Mouse (Mus musculus): ENCODE measurements around the gene Arl8a. TPM values are rescaled to one million over a fixed set of nuclear protein-coding genes. Genes with fewer than 3 reads are reported as not detected.

Arl8a gene
- polyA plus RNA-seq, 1 experiment from 2014 or later = 72.2 TPM

GRCm38 (mm10) chr1:135112661-135113060 is 34.0 kb upstream of the Arl8a start:
- 15% methylated on average over 8 of the region's 8 CpGs for WGBS
- no peaks in the 10 kb centered on the region for H3K36me3 ChIP-seq (ENCODE audit: control insufficient read depth, insufficient read depth, low read length)

GRCm38 (mm10) chr1:135124573-135125363 is 21.9 kb upstream of the Arl8a start:
- WGBS = 90% methylated on average over 8 of the region's 8 CpGs
- DNase-seq (ENCODE audit: low spot score, missing footprints) = no peak
- no peak for ATAC-seq (ENCODE audit: low FRiP score)

More at GRCm38 (mm10) chr1:135112661-135113060, 34.0 kb upstream of the Arl8a start:
- DNase-seq (ENCODE audit: low spot score, missing footprints) = peak; percentile 91
- H3K27me3 ChIP-seq (ENCODE audit: control insufficient read depth, insufficient read depth, low read length) = no peaks in the 10 kb centered on the region; the same call in 1 of the 2 replicates
- H3K9me3 ChIP-seq (ENCODE audit: control insufficient read depth, low read length) = no peaks in the 10 kb centered on the region
- no peak overlapping the region for H3K27ac ChIP-seq (ENCODE audit: low read depth, low read length)
- no peak overlapping the region for H3K4me3 ChIP-seq (ENCODE audit: low read depth, low read length)
- H3K4me2 ChIP-seq = no peak overlapping the region
- H3K4me1 ChIP-seq (ENCODE audit: control insufficient read depth, insufficient read depth, low read length) = no peaks in the 10 kb centered on the region
- peak; percentile 17; the same call in 1 of the 2 replicates for ATAC-seq (ENCODE audit: low FRiP score)
- H3K9ac ChIP-seq (ENCODE audit: low read length) = no peak overlapping the region

GRCm38 (mm10) chr1:135125990-135126389 is 20.6 kb upstream of the Arl8a start:
- no peak overlapping the region for H3K9ac ChIP-seq (ENCODE audit: low read length)
- no peaks in the 10 kb centered on the region; the same call in 1 of the 2 replicates for H3K27me3 ChIP-seq (ENCODE audit: control insufficient read depth, insufficient read depth, low read length)
- H3K36me3 ChIP-seq (ENCODE audit: control insufficient read depth, insufficient read depth, low read length) = no peaks in the 10 kb centered on the region
- no peak overlapping the region for H3K4me3 ChIP-seq (ENCODE audit: low read depth, low read length)
- H3K4me2 ChIP-seq = no peak overlapping the region
- WGBS = 78% methylated on average over 8 of the region's 8 CpGs
- H3K4me1 ChIP-seq (ENCODE audit: control insufficient read depth, insufficient read depth, low read length) = no peaks in the 10 kb centered on the region
- ATAC-seq (ENCODE audit: low FRiP score) (no peak), DNase-seq (ENCODE audit: low spot score, missing footprints) (no peak)
- no peaks in the 10 kb centered on the region for H3K9me3 ChIP-seq (ENCODE audit: control insufficient read depth, low read length)
- H3K27ac ChIP-seq (ENCODE audit: low read depth, low read length) = no peak overlapping the region

More at GRCm38 (mm10) chr1:135124573-135125363, 21.9 kb upstream of the Arl8a start:
- Histone ChIP-seq H3K4me2 (no peak overlapping the region), H3K36me3 (ENCODE audit: control insufficient read depth, insufficient read depth, low read length) (no peaks in the 10 kb centered on the region), H3K4me3 (ENCODE audit: low read depth, low read length) (no peak overlapping the region), H3K9me3 (ENCODE audit: control insufficient read depth, low read length) (no peaks in the 10 kb centered on the region), H3K27me3 (ENCODE audit: control insufficient read depth, insufficient read depth, low read length) (no peaks in the 10 kb centered on the region; the same call in 1 of the 2 replicates), H3K4me1 (ENCODE audit: control insufficient read depth, insufficient read depth, low read length) (no peaks in the 10 kb centered on the region), H3K27ac (ENCODE audit: low read depth, low read length) (no peak overlapping the region), H3K9ac (ENCODE audit: low read length) (no peak overlapping the region)

GRCm38 (mm10) chr1:135126443-135127027 is 20.1 kb upstream of the Arl8a start:
- Histone ChIP-seq H3K27ac (ENCODE audit: low read depth, low read length) (no peak overlapping the region), H3K27me3 (ENCODE audit: control insufficient read depth, insufficient read depth, low read length) (no peaks in the 10 kb centered on the region; the same call in 1 of the 2 replicates), H3K4me2 (no peak overlapping the region), H3K9me3 (ENCODE audit: control insufficient read depth, low read length) (no peaks in the 10 kb centered on the region), H3K9ac (ENCODE audit: low read length) (no peak overlapping the region), H3K36me3 (ENCODE audit: control insufficient read depth, insufficient read depth, low read length) (no peaks in the 10 kb centered on the region), H3K4me3 (ENCODE audit: low read depth, low read length) (no peak overlapping the region), H3K4me1 (ENCODE audit: control insufficient read depth, insufficient read depth, low read length) (no peaks in the 10 kb centered on the region)
- ATAC-seq (ENCODE audit: low FRiP score) = no peak
- DNase-seq (ENCODE audit: low spot score, missing footprints) = no peak
- 68% methylated on average over 4 of the region's 4 CpGs for WGBS

GRCm38 (mm10) chr1:135128011-135128441 is 18.6 kb upstream of the Arl8a start:
- no peak overlapping the region for H3K4me3 ChIP-seq (ENCODE audit: low read depth, low read length)
- H3K27me3 ChIP-seq (ENCODE audit: control insufficient read depth, insufficient read depth, low read length) = no peaks in the 10 kb centered on the region; the same call in 1 of the 2 replicates
- 48% methylated on average over 5 of the region's 6 CpGs for WGBS
- H3K9ac ChIP-seq (ENCODE audit: low read length) = no peak overlapping the region
- H3K9me3 ChIP-seq (ENCODE audit: control insufficient read depth, low read length) = no peaks in the 10 kb centered on the region
- H3K36me3 ChIP-seq (ENCODE audit: control insufficient read depth, insufficient read depth, low read length) = no peaks in the 10 kb centered on the region
- no peak overlapping the region for H3K4me2 ChIP-seq
- H3K27ac ChIP-seq (ENCODE audit: low read depth, low read length) = no peak overlapping the region
- ATAC-seq (ENCODE audit: low FRiP score) (no peak), DNase-seq (ENCODE audit: low spot score, missing footprints) (no peak)
- no peaks in the 10 kb centered on the region for H3K4me1 ChIP-seq (ENCODE audit: control insufficient read depth, insufficient read depth, low read length)

GRCm38 (mm10) chr1:135128986-135129385 is 17.6 kb upstream of the Arl8a start:
- ATAC-seq (ENCODE audit: low FRiP score) (no peak), DNase-seq (ENCODE audit: low spot score, missing footprints) (no peak)
- Histone ChIP-seq H3K27me3 (ENCODE audit: control insufficient read depth, insufficient read depth, low read length) (no peaks in the 10 kb centered on the region; the same call in 1 of the 2 replicates), H3K36me3 (ENCODE audit: control insufficient read depth, insufficient read depth, low read length) (no peaks in the 10 kb centered on the region), H3K4me2 (no peak overlapping the region), H3K9me3 (ENCODE audit: control insufficient read depth, low read length) (no peaks in the 10 kb centered on the region), H3K27ac (ENCODE audit: low read depth, low read length) (no peak overlapping the region), H3K4me1 (ENCODE audit: control insufficient read depth, insufficient read depth, low read length) (no peaks in the 10 kb centered on the region), H3K4me3 (ENCODE audit: low read depth, low read length) (no peak overlapping the region), H3K9ac (ENCODE audit: low read length) (no peak overlapping the region)
- WGBS = 21% methylated on average over 9 of the region's 9 CpGs

GRCm38 (mm10) chr1:135129543-135130183 is 17.0 kb upstream of the Arl8a start:
- Histone ChIP-seq H3K36me3 (ENCODE audit: control insufficient read depth, insufficient read depth, low read length) (no peaks in the 10 kb centered on the region), H3K27ac (ENCODE audit: low read depth, low read length) (no peak overlapping the region), H3K4me3 (ENCODE audit: low read depth, low read length) (no peak overlapping the region), H3K4me1 (ENCODE audit: control insufficient read depth, insufficient read depth, low read length) (no peaks in the 10 kb centered on the region), H3K4me2 (no peak overlapping the region), H3K27me3 (ENCODE audit: control insufficient read depth, insufficient read depth, low read length) (no peaks in the 10 kb centered on the region; the same call in 1 of the 2 replicates), H3K9me3 (ENCODE audit: control insufficient read depth, low read length) (no peaks in the 10 kb centered on the region), H3K9ac (ENCODE audit: low read length) (no peak overlapping the region)
- 51% methylated on average over 9 of the region's 9 CpGs for WGBS
- ATAC-seq (ENCODE audit: low FRiP score) (no peak), DNase-seq (ENCODE audit: low spot score, missing footprints) (no peak)

GRCm38 (mm10) chr1:135130376-135131018 is 16.1 kb upstream of the Arl8a start:
- H3K27ac ChIP-seq (ENCODE audit: low read depth, low read length) = no peak overlapping the region
- 74% methylated on average over 2 of the region's 2 CpGs for WGBS
- no peak overlapping the region for H3K4me2 ChIP-seq
- no peaks in the 10 kb centered on the region for H3K9me3 ChIP-seq (ENCODE audit: control insufficient read depth, low read length)
- no peaks in the 10 kb centered on the region for H3K4me1 ChIP-seq (ENCODE audit: control insufficient read depth, insufficient read depth, low read length)
- no peaks in the 10 kb centered on the region for H3K36me3 ChIP-seq (ENCODE audit: control insufficient read depth, insufficient read depth, low read length)
- no peak overlapping the region for H3K4me3 ChIP-seq (ENCODE audit: low read depth, low read length)
- H3K27me3 ChIP-seq (ENCODE audit: control insufficient read depth, insufficient read depth, low read length) = no peaks in the 10 kb centered on the region; the same call in 1 of the 2 replicates
- no peak for DNase-seq (ENCODE audit: low spot score, missing footprints)
- ATAC-seq (ENCODE audit: low FRiP score) = no peak
- H3K9ac ChIP-seq (ENCODE audit: low read length) = no peak overlapping the region

All from midbrain, embryonic 11.5 days (tissue).